Mouse (Mus musculus): Measurements from ENCODE around the gene Ldah. TPM values are rescaled to one million over a fixed set of nuclear protein-coding genes. Genes with fewer than 3 reads are reported as not detected.

Gene Ldah
- polyA plus RNA-seq, 1 experiment from 2014 or later = 67.0 TPM

- peaks cover 41% of the 10 kb centered on the region for H3K27me3 ChIP-seq (ENCODE audit: control insufficient read depth, insufficient read depth, low read length)
- ATAC-seq (ENCODE audit: low read depth) = no peak
Observed at GRCm38 (mm10) chr12:8295307-8295913, 87.5 kb downstream of the Ldah start.

GRCm38 (mm10) chr12:8296154-8296553, 88.2 kb downstream of the Ldah start:
- no peak overlapping the region for H3K4me2 ChIP-seq (ENCODE audit: low read depth, low read length)
- 0 out of 2 replicates have a peak, but pooled peaks cover 5% of the 10 kb centered on the region for H3K4me1 ChIP-seq (ENCODE audit: control insufficient read depth, insufficient read depth, low read length)
- H3K36me3 ChIP-seq (ENCODE audit: control insufficient read depth, insufficient read depth, low read length) = no peaks in the 10 kb centered on the region
- 82% methylated on average over 2 of the region's 2 CpGs for WGBS
- H3K4me3 ChIP-seq (ENCODE audit: low read depth, low read length) = no peak overlapping the region
- ATAC-seq (ENCODE audit: low read depth) = no peak
- H3K27ac ChIP-seq (ENCODE audit: low read depth, low read length) = no peak overlapping the region
- H3K27me3 ChIP-seq (ENCODE audit: control insufficient read depth, insufficient read depth, low read length) = peaks cover 49% of the 10 kb centered on the region
- no peak overlapping the region for H3K9ac ChIP-seq (replicated peaks; ENCODE audit: low read depth, low read length)
- no peaks in the 10 kb centered on the region for H3K9me3 ChIP-seq (ENCODE audit: control insufficient read depth, low read length)

More at GRCm38 (mm10) chr12:8295307-8295913, 87.5 kb downstream of the Ldah start:
- Histone ChIP-seq H3K4me2 (ENCODE audit: low read depth, low read length) (no peak overlapping the region), H3K27ac (ENCODE audit: low read depth, low read length) (no peak overlapping the region), H3K4me1 (ENCODE audit: control insufficient read depth, insufficient read depth, low read length) (0 out of 2 replicates have a peak, but pooled peaks cover 3% of the 10 kb centered on the region), H3K36me3 (ENCODE audit: control insufficient read depth, insufficient read depth, low read length) (no peaks in the 10 kb centered on the region), H3K4me3 (ENCODE audit: low read depth, low read length) (no peak overlapping the region), H3K9me3 (ENCODE audit: control insufficient read depth, low read length) (no peaks in the 10 kb centered on the region), H3K9ac (replicated peaks; ENCODE audit: low read depth, low read length) (no peak overlapping the region)
- 40% methylated on average over 6 of the region's 6 CpGs for WGBS

- 6% methylated on average over 34 of the region's 34 CpGs for WGBS
- Histone ChIP-seq H3K4me1 (ENCODE audit: control insufficient read depth, insufficient read depth, low read length) (peaks cover 11% of the 10 kb centered on the region; the same call in 1 of the 2 replicates), H3K9me3 (ENCODE audit: control insufficient read depth, low read length) (no peaks in the 10 kb centered on the region), H3K27ac (ENCODE audit: low read depth, low read length) (no peak overlapping the region), H3K27me3 (ENCODE audit: control insufficient read depth, insufficient read depth, low read length) (peaks cover 60% of the 10 kb centered on the region), H3K36me3 (ENCODE audit: control insufficient read depth, insufficient read depth, low read length) (no peaks in the 10 kb centered on the region), H3K4me3 (ENCODE audit: low read depth, low read length) (peak overlapping the region; percentile 30), H3K4me2 (ENCODE audit: low read depth, low read length) (peak overlapping the region; percentile 50), H3K9ac (replicated peaks; ENCODE audit: low read depth, low read length) (no peak overlapping the region)
- ATAC-seq (ENCODE audit: low read depth) = peak; percentile 10; the same call in 1 of the 2 replicates
Observed at GRCm38 (mm10) chr12:8297586-8298214, 89.8 kb downstream of the Ldah start.

GRCm38 (mm10) chr12:8298361-8299142, 90.6 kb downstream of the Ldah start:
- peaks cover 11% of the 10 kb centered on the region; the same call in 1 of the 2 replicates for H3K4me1 ChIP-seq (ENCODE audit: control insufficient read depth, insufficient read depth, low read length)

GRCm38 (mm10) chr12:8299143-8300110, 91.5 kb downstream of the Ldah start:
- Histone ChIP-seq H3K27ac (ENCODE audit: low read depth, low read length) (no peak overlapping the region), H3K36me3 (ENCODE audit: control insufficient read depth, insufficient read depth, low read length) (no peaks in the 10 kb centered on the region), H3K4me2 (ENCODE audit: low read depth, low read length) (no peak overlapping the region), H3K4me1 (ENCODE audit: control insufficient read depth, insufficient read depth, low read length) (peaks cover 11% of the 10 kb centered on the region; the same call in 1 of the 2 replicates), H3K27me3 (ENCODE audit: control insufficient read depth, insufficient read depth, low read length) (peaks cover 74% of the 10 kb centered on the region), H3K9ac (replicated peaks; ENCODE audit: low read depth, low read length) (no peak overlapping the region), H3K9me3 (ENCODE audit: control insufficient read depth, low read length) (no peaks in the 10 kb centered on the region), H3K4me3 (ENCODE audit: low read depth, low read length) (no peak overlapping the region)
- ATAC-seq (ENCODE audit: low read depth) = no peak
- 3% methylated on average over 34 of the region's 34 CpGs for WGBS

More at GRCm38 (mm10) chr12:8298361-8299142, 90.6 kb downstream of the Ldah start:
- WGBS = 2% methylated on average over 72 of the region's 85 CpGs
- H3K36me3 ChIP-seq (ENCODE audit: control insufficient read depth, insufficient read depth, low read length) = no peaks in the 10 kb centered on the region
- H3K9me3 ChIP-seq (ENCODE audit: control insufficient read depth, low read length) = no peaks in the 10 kb centered on the region
- H3K27ac ChIP-seq (ENCODE audit: low read depth, low read length) = no peak overlapping the region
- peak; percentile 8; the same call in 1 of the 2 replicates for ATAC-seq (ENCODE audit: low read depth)
- H3K4me2 ChIP-seq (ENCODE audit: low read depth, low read length) = peak overlapping the region; percentile 50
- no peak overlapping the region for H3K9ac ChIP-seq (replicated peaks; ENCODE audit: low read depth, low read length)
- peaks cover 68% of the 10 kb centered on the region for H3K27me3 ChIP-seq (ENCODE audit: control insufficient read depth, insufficient read depth, low read length)
- H3K4me3 ChIP-seq (ENCODE audit: low read depth, low read length) = peak overlapping the region; percentile 30

GRCm38 (mm10) chr12:8300111-8300480, 92.2 kb downstream of the Ldah start:
- Histone ChIP-seq H3K27ac (ENCODE audit: low read depth, low read length) (no peak overlapping the region), H3K27me3 (ENCODE audit: control insufficient read depth, insufficient read depth, low read length) (peaks cover 73% of the 10 kb centered on the region), H3K9me3 (ENCODE audit: control insufficient read depth, low read length) (no peaks in the 10 kb centered on the region), H3K4me2 (ENCODE audit: low read depth, low read length) (no peak overlapping the region), H3K4me3 (ENCODE audit: low read depth, low read length) (no peak overlapping the region), H3K36me3 (ENCODE audit: control insufficient read depth, insufficient read depth, low read length) (no peaks in the 10 kb centered on the region), H3K9ac (replicated peaks; ENCODE audit: low read depth, low read length) (no peak overlapping the region), H3K4me1 (ENCODE audit: control insufficient read depth, insufficient read depth, low read length) (peaks cover 11% of the 10 kb centered on the region; the same call in 1 of the 2 replicates)
- WGBS = 9% methylated on average over 10 of the region's 10 CpGs
- ATAC-seq (ENCODE audit: low read depth) = no peak

- peaks cover 69% of the 10 kb centered on the region for H3K27me3 ChIP-seq (ENCODE audit: control insufficient read depth, insufficient read depth, low read length)
- WGBS = 20% methylated on average over 5 of the region's 5 CpGs
- no peak overlapping the region for H3K4me2 ChIP-seq (ENCODE audit: low read depth, low read length)
- no peak overlapping the region for H3K27ac ChIP-seq (ENCODE audit: low read depth, low read length)
- no peaks in the 10 kb centered on the region for H3K36me3 ChIP-seq (ENCODE audit: control insufficient read depth, insufficient read depth, low read length)
- no peaks in the 10 kb centered on the region for H3K9me3 ChIP-seq (ENCODE audit: control insufficient read depth, low read length)
- no peak overlapping the region for H3K4me3 ChIP-seq (ENCODE audit: low read depth, low read length)
- no peak overlapping the region for H3K9ac ChIP-seq (replicated peaks; ENCODE audit: low read depth, low read length)
- ATAC-seq (ENCODE audit: low read depth) = no peak
- peaks cover 11% of the 10 kb centered on the region; the same call in 1 of the 2 replicates for H3K4me1 ChIP-seq (ENCODE audit: control insufficient read depth, insufficient read depth, low read length)
Observed at GRCm38 (mm10) chr12:8300521-8300920, 92.6 kb downstream of the Ldah start.
